Mouse (Mus musculus): ENCODE measurements around the gene Col25a1.

GRCm38 (mm10) chr3:130309277-130309676 is 178.0 kb downstream of the Col25a1 start:
- TF ChIP-seq CTCF (IDR thresholded peaks at IDR 0.05) (no peak), EP300 (IDR thresholded peaks at IDR 0.05) (no peak)

All from lung, postnatal 0 days (tissue).